ENCODE assay signal across 21 mouse cellular contexts in the genomic region with DNA sequence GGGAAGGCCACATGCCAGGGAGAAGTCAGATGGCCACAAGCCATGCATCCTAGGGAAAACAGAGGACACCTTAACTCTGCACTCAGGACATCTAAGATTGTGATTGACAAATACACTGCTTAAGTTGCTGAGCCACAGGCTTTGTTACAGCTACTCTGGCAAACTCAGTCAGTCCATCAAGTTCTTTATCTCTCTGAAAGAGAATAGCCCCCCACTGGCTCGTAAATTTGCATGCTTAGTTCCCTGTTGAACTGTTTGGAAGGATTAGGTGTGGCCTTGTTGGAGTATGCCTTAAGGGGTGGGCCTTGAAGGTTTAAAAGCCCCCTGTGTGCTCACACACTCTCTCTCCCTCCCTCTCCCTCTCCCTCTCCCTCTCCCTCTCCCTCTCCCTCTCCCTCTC.
A peak's percentile ranks its signal among the peaks of the same experiment; 100 is the strongest.
DNase-seq lines count a peak whose midpoint lies in the region; ATAC-seq and TF ChIP-seq lines count a peak whose summit lies in the region.
"Had no signal": no experiment of that assay in that cellular context is flagged by ENCODE, and none has a peak within 500 bp of the region (broad histone marks: within the 10 kb centered on the region; RNA-seq: fewer than 3 reads in every experiment).

No protein-coding gene starts in this region.

- 33% methylated on average over 1 of the region's 1 CpGs for WGBS in midbrain, embryonic 11.5 days
- WGBS in midbrain, postnatal 0 days, result 25% methylated on average over 1 of the region's 1 CpGs
- 27% methylated on average over 1 of the region's 1 CpGs for WGBS in liver, postnatal 0 days (ENCODE audit: insufficient replicate concordance)

- no peaks in the 10 kb centered on the region for H3K9me3 ChIP-seq in midbrain, embryonic 11.5 days (ENCODE audit: control insufficient read depth, low read length)
- no peaks in the 10 kb centered on the region for H3K9me3 ChIP-seq in midbrain, postnatal 0 days (ENCODE audit: low read length)
- H3K9me3 ChIP-seq in ES-E14 (ENCODE audit: control insufficient read depth, insufficient read depth, low read depth, low read length), result no peaks in the 10 kb centered on the region
- H3K9me3 ChIP-seq in liver, postnatal 0 days (ENCODE audit: low read length), result no peaks in the 10 kb centered on the region
- H3K9me3 ChIP-seq: embryonic facial prominence, embryonic 10.5 days; forebrain, embryonic 15.5 days had no signal

- H3K9ac ChIP-seq in midbrain, embryonic 11.5 days (ENCODE audit: low read length), result no peak overlapping the region
- H3K9ac ChIP-seq in midbrain, postnatal 0 days (replicated peaks; ENCODE audit: low read length, poor library complexity, severe bottlenecking), result no peak overlapping the region
- no peak overlapping the region for H3K9ac ChIP-seq in ES-E14 (ENCODE audit: insufficient read depth, low read depth, low read length, poor library complexity, severe bottlenecking)
- no peak overlapping the region for H3K9ac ChIP-seq in liver, postnatal 0 days (replicated peaks)
- H3K9ac ChIP-seq: embryonic facial prominence, embryonic 12.5 days; forebrain, embryonic 13.5 days; forebrain, embryonic 15.5 days; forebrain, postnatal 0 days had no signal

- in situ Hi-C loops in ES-E14 (cut with MboI; ENCODE audit: low sequenced_read_pairs in 2 of 2, unreplicated experiment in 2 of 2), result loop anchor here in 1 of 2 experiments (25.0 kb wide), 1 partner anchor 215 kb away; no protein-coding TSS in a partner anchor

- no peaks in the 10 kb centered on the region for H3K27me3 ChIP-seq in midbrain, embryonic 11.5 days (ENCODE audit: control insufficient read depth, insufficient read depth, low read length)
- no peaks in the 10 kb centered on the region for H3K27me3 ChIP-seq in midbrain, postnatal 0 days (ENCODE audit: insufficient read depth, low read length)
- H3K27me3 ChIP-seq in liver, postnatal 0 days (ENCODE audit: insufficient read depth, low read length), result no peaks in the 10 kb centered on the region
- H3K27me3 ChIP-seq: embryonic facial prominence, embryonic 12.5 days; forebrain, embryonic 13.5 days; forebrain, embryonic 15.5 days had no signal

- H3K27ac ChIP-seq in midbrain, embryonic 11.5 days (ENCODE audit: low read depth, low read length), result no peak overlapping the region
- H3K27ac ChIP-seq in midbrain, postnatal 0 days (ENCODE audit: low read depth, low read length), result no peak overlapping the region
- no peak overlapping the region for H3K27ac ChIP-seq in ES-E14 (ENCODE audit: insufficient read depth, low read depth, low read length, poor library complexity, severe bottlenecking)
- no peak overlapping the region for H3K27ac ChIP-seq in liver, postnatal 0 days (ENCODE audit: low read depth)
- H3K27ac ChIP-seq: embryonic facial prominence, embryonic 10.5 days; embryonic facial prominence, embryonic 12.5 days; forebrain, embryonic 13.5 days; forebrain, embryonic 15.5 days had no signal

- no peaks in the 10 kb centered on the region for H3K4me1 ChIP-seq in midbrain, embryonic 11.5 days (ENCODE audit: control insufficient read depth, insufficient read depth, low read length)
- no peaks in the 10 kb centered on the region for H3K4me1 ChIP-seq in midbrain, postnatal 0 days (ENCODE audit: insufficient read depth, low read length)
- H3K4me1 ChIP-seq in ES-E14 (ENCODE audit: control insufficient read depth in 2 of 2, insufficient read depth in 2 of 2, low read length in 2 of 2, poor library complexity in 1 of 2), result peaks cover 2 to 5% of the 10 kb centered on the region in 2 experiments; a peak in 2 of 4 replicates
- H3K4me1 ChIP-seq in liver, postnatal 0 days (ENCODE audit: insufficient read depth), result no peaks in the 10 kb centered on the region
- H3K4me1 ChIP-seq: embryonic facial prominence, embryonic 10.5 days; embryonic facial prominence, embryonic 12.5 days; forebrain, embryonic 13.5 days; forebrain, embryonic 15.5 days had no signal

- peak; percentile 82 for DNase-seq in midbrain, embryonic 11.5 days (ENCODE audit: low spot score, missing footprints)
- no peak for DNase-seq in midbrain, postnatal 0 days (ENCODE audit: low spot score)
- DNase-seq in ES-E14 (ENCODE audit: low read depth, low spot score), result peak; percentile 62
- peak; percentile 20 for DNase-seq in WW6 (ENCODE audit: low read depth, low spot score)
- DNase-seq in left cerebral cortex, postnatal 36 days (ENCODE audit: low spot score in 2 of 2), result no peak
- DNase-seq in left cerebral cortex, adult 9 months (ENCODE audit: low spot score in 2 of 2), result no peak
- no peak for DNase-seq in liver, postnatal 0 days
- DNase-seq: adrenal gland, adult 8-10 months; adrenal gland, postnatal 14 days; adrenal gland, postnatal 36 days; cerebellum, adult 11-12 months; cerebellum, adult 2 months; cerebellum, adult 9-10 months; cerebellum, postnatal 10 days; cerebellum, postnatal 25 days; forebrain, postnatal 0 days had no signal

- H3K36me3 ChIP-seq in midbrain, embryonic 11.5 days (ENCODE audit: control insufficient read depth, insufficient read depth, low read length), result no peaks in the 10 kb centered on the region
- no peaks in the 10 kb centered on the region for H3K36me3 ChIP-seq in midbrain, postnatal 0 days (ENCODE audit: insufficient read depth, low read length)
- H3K36me3 ChIP-seq in ES-E14 (ENCODE audit: control insufficient read depth, insufficient read depth, low read length, poor library complexity, severe bottlenecking), result no peaks in the 10 kb centered on the region
- H3K36me3 ChIP-seq in liver, postnatal 0 days (replicated peaks; ENCODE audit: insufficient read depth, low read length), result no peaks in the 10 kb centered on the region
- H3K36me3 ChIP-seq: embryonic facial prominence, embryonic 10.5 days; embryonic facial prominence, embryonic 12.5 days; forebrain, embryonic 15.5 days had no signal

- intact Hi-C loops in left cerebral cortex, postnatal 36 days (cut with DNase I), result no loop called here

- TF ChIP-seq CTCF in midbrain, postnatal 0 days (IDR thresholded peaks at IDR 0.05), result no peak
- no peak for TF ChIP-seq CTCF in liver, postnatal 0 days (IDR thresholded peaks at IDR 0.05; ENCODE audit: low read depth)

- no peak for ATAC-seq in midbrain, embryonic 11.5 days (ENCODE audit: low FRiP score)
- no peak for ATAC-seq in midbrain, postnatal 0 days (ENCODE audit: low FRiP score)
- no peak for ATAC-seq in liver, postnatal 0 days
- ATAC-seq: activated CD4-positive, CD25-positive, alpha-beta regulatory T cell, adult 4 months; forebrain, embryonic 13.5 days; forebrain, embryonic 15.5 days; forebrain, postnatal 0 days had no signal

- no peak overlapping the region for H3K4me2 ChIP-seq in midbrain, embryonic 11.5 days
- no peak overlapping the region for H3K4me2 ChIP-seq in midbrain, postnatal 0 days (ENCODE audit: low read depth, low read length, poor library complexity, severe bottlenecking)
- H3K4me2 ChIP-seq in liver, postnatal 0 days (ENCODE audit: low read depth, low read length), result no peak overlapping the region
- H3K4me2 ChIP-seq: embryonic facial prominence, embryonic 12.5 days; forebrain, embryonic 13.5 days; forebrain, embryonic 15.5 days had no signal

- no peak for TF ChIP-seq EP300 in liver, postnatal 0 days (IDR thresholded peaks at IDR 0.05; ENCODE audit: low read depth)

- H3K4me3 ChIP-seq in midbrain, embryonic 11.5 days (ENCODE audit: low read depth, low read length), result no peak overlapping the region
- no peak overlapping the region for H3K4me3 ChIP-seq in midbrain, postnatal 0 days (ENCODE audit: low read depth, low read length)
- H3K4me3 ChIP-seq in ES-E14 (ENCODE audit: insufficient read depth in 1 of 2, low read depth in 1 of 2, low read length in 2 of 2, poor library complexity in 1 of 2, severe bottlenecking in 1 of 2), result no peak overlapping the region
- H3K4me3 ChIP-seq in liver, postnatal 0 days (ENCODE audit: low read depth, low read length), result no peak overlapping the region
- H3K4me3 ChIP-seq: embryonic facial prominence, embryonic 10.5 days; embryonic facial prominence, embryonic 12.5 days; forebrain, embryonic 13.5 days; forebrain, embryonic 15.5 days had no signal

TF ChIP-seq in ES-E14, 5 proteins besides CTCF, POLR2A, EP300 and RAD21:
- no peak for TF ChIP-seq CHD2 (IDR thresholded peaks at IDR 0.05; ENCODE audit: low read depth, low read length)
- TF ChIP-seq ZC3H11A (IDR thresholded peaks at IDR 0.05; ENCODE audit: borderline replicate concordance, low read depth, low read length), result no peak
- no peak for TF ChIP-seq HCFC1 (IDR thresholded peaks at IDR 0.05; ENCODE audit: borderline replicate concordance, insufficient read depth, low read length)
- TF ChIP-seq MAFK (IDR thresholded peaks at IDR 0.05; ENCODE audit: insufficient read depth, low read depth, low read length), result no peak
- no peak for TF ChIP-seq ZNF384 (IDR thresholded peaks at IDR 0.05; ENCODE audit: low read depth, low read length)

Comparison
In these comparisons a context has a peak if more than half of its experiments do, and no peak if none do; other contexts are left out.
1. DNase-seq: peak in midbrain, embryonic 11.5 days (single experiment), ES-E14 (single experiment) and WW6 (single experiment); none in midbrain, postnatal 0 days (single experiment), left cerebral cortex, postnatal 36 days (0 of 2), left cerebral cortex, adult 9 months (0 of 2) and liver, postnatal 0 days (single experiment).